Mouse (Mus musculus): ENCODE measurements around the gene Hdac9. TPM values are rescaled to one million over a fixed set of nuclear protein-coding genes. Genes with fewer than 3 reads are reported as not detected.
A peak's percentile ranks its signal among the peaks of the same experiment; 100 is the strongest.

The Hdac9 gene
- polyA plus RNA-seq, 1 experiment from 2014 or later, result 7.3 TPM

DNA sequence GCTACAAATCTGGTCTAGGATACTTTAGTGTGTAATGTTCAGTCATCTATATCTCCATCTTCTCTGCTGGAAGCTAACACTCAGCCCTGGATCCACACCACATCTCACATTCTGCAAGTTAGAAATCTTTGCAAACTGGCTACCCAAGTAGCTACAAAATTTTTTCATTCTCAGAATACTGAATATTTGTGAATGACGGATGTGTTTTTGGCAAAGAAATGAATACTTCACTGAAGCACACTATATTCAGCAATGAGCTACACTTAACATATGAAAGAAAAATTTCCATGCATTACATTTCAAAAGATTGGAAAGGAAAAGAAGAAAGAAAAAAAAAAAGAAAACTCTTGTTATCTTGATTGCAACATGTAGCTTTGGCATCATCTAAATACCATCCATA is 410.6 kb downstream of the Hdac9 start:
- H3K9ac ChIP-seq, result no peak overlapping the region
- no peak overlapping the region for H3K27ac ChIP-seq
- no peaks in the 10 kb centered on the region for H3K27me3 ChIP-seq
- no peak for ATAC-seq (ENCODE audit: insufficient number of reproducible peaks, insufficient read depth, low FRiP score, low TSS enrichment)
- H3K4me2 ChIP-seq (replicated peaks), result no peak overlapping the region
- WGBS, result 98% methylated on average over 1 of the region's 1 CpGs
- no peak overlapping the region for H3K4me3 ChIP-seq
- H3K36me3 ChIP-seq, result no peaks in the 10 kb centered on the region
- H3K4me1 ChIP-seq, result no peaks in the 10 kb centered on the region
- no peaks in the 10 kb centered on the region for H3K9me3 ChIP-seq

DNA sequence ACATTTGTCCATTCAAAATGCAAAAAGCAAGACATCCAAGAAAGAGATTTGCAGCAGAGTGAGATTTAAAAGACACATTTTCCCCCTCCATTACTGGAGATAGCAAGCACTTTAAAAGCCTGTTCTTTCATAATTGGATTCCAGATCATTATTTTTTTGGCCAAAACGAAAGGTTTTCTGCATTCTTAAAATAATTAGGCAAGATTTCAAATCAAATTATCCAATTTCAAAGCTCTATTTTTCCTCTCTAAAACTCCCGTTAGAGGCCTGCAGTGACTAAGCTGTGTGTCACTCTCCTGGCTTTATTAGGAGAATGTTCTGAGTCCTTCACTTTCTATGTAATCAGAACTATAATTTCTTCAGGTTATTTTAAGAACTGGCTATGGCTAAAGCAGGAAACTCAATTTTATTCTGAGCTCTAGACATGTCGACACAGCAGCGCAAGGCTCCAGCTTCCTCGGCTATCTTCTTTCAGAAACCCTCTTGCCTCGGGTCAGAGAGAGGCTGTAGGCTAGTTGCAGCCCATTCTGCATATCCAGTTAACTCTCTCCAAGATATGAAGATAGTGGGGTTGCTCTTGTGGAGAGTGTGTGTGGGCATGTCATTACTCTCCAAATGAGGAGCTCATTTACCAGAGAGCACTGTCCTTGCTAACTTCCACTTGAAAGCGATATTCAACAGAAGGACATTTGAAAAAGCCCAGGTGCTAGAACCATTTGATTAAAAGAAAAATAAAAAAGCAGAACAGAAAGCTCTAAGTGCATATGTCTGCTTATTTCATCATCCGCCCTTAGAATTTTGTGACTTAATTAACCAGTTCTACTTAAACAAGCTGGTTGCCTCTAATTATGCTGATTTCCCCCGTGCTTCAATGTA is 417.9 kb downstream of the Hdac9 start:
- Histone ChIP-seq H3K36me3 (no peaks in the 10 kb centered on the region), H3K27ac (no peak overlapping the region), H3K4me2 (replicated peaks) (no peak overlapping the region), H3K4me3 (no peak overlapping the region), H3K27me3 (no peaks in the 10 kb centered on the region), H3K9me3 (no peaks in the 10 kb centered on the region), H3K9ac (no peak overlapping the region), H3K4me1 (no peaks in the 10 kb centered on the region; the same call in 1 of the 2 replicates)
- no peak for ATAC-seq (ENCODE audit: insufficient number of reproducible peaks, insufficient read depth, low FRiP score, low TSS enrichment)
- 45% methylated on average over 9 of the region's 9 CpGs for WGBS

DNA sequence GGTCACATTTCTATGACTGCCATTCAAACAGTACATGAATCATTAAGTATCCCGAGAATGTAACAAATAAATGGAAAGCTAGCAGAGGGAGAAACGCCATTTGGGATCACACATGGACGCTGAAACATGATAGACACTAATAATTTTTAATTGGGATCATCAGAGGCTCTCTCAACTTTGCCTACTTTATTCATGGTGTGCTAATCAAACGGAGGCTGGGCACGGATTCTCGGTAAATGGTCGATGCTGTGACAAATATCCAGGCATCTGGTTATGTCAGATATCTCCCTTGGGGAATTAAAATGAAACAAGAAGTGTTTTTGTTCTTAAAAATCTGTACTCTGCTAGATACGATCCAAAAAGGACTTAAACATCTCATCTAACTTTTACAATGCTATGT is 418.6 kb downstream of the Hdac9 start:
- Histone ChIP-seq H3K9me3 (no peaks in the 10 kb centered on the region), H3K4me2 (replicated peaks) (no peak overlapping the region), H3K4me3 (no peak overlapping the region), H3K27me3 (no peaks in the 10 kb centered on the region), H3K9ac (no peak overlapping the region), H3K4me1 (no peaks in the 10 kb centered on the region; the same call in 1 of the 2 replicates), H3K36me3 (no peaks in the 10 kb centered on the region), H3K27ac (no peak overlapping the region)
- ATAC-seq (ENCODE audit: insufficient number of reproducible peaks, insufficient read depth, low FRiP score, low TSS enrichment), result no peak
- WGBS, result 52% methylated on average over 8 of the region's 8 CpGs

DNA sequence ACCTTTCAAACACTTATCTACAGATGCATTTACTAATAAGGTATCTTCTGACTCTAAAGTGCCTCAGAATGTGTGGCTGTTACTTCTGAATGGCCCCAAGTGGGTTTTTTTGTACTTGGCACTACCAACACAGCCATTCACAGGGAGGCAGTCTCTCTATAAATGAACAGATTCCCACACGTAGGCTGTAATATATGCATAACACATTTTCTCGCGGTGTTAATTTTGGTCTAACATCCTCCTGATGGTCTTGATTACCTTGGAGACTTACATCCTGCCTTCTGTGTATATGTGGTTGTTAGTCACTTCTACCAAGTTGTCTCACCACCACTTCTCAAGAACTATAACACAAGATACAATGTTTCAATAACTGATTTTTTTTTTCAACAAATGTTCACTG is 419.2 kb downstream of the Hdac9 start:
- Histone ChIP-seq H3K27ac (no peak overlapping the region), H3K9ac (no peak overlapping the region), H3K4me2 (replicated peaks) (no peak overlapping the region), H3K4me3 (no peak overlapping the region), H3K27me3 (no peaks in the 10 kb centered on the region), H3K4me1 (no peaks in the 10 kb centered on the region; the same call in 1 of the 2 replicates), H3K9me3 (no peaks in the 10 kb centered on the region), H3K36me3 (no peaks in the 10 kb centered on the region)
- 83% methylated on average over 3 of the region's 3 CpGs for WGBS
- ATAC-seq (ENCODE audit: insufficient number of reproducible peaks, insufficient read depth, low FRiP score, low TSS enrichment), result no peak

DNA sequence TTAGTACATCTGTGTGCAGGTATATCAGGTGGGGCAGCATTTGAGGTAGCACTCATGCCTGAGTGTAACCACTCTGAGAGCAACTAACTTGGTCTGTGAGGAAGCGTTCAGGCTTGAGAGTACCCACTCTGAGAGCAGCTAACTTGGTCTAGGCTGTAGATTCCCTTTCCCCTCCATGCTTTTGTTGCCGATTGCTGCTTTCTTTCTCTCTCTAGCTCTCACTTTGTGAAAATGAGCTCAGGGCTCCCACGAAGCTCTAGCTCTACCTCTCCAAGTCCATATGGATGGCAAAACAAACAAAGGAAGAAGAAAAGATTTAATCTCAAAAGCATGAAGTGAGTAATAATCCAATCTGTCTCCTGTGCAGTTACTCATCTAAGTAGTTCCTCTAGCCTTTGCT is 421.0 kb downstream of the Hdac9 start:
- WGBS, result 40% methylated on average over 3 of the region's 3 CpGs

DNA sequence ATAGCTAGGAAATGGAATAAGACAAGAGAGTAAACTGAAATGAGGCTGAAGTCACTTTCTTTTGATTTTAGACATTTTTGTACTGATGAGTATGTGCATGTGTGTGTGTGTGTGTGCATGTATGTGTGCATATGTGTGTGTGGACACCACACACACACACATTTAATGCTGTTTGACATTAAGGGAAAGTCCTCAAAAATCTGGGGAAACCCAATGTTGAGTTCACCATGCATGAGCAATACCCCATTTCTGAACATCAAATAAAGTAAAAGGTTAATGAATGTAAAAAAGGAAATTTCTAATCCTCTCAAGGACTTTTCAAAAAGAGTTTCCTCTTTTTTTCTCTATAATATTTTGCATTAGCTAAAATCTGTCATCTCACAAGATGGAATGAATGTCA is 427.3 kb downstream of the Hdac9 start:
- Histone ChIP-seq H3K4me3 (no peak overlapping the region), H3K36me3 (no peaks in the 10 kb centered on the region), H3K27me3 (no peaks in the 10 kb centered on the region), H3K9ac (no peak overlapping the region), H3K9me3 (no peaks in the 10 kb centered on the region), H3K4me1 (no peaks in the 10 kb centered on the region), H3K27ac (no peak overlapping the region), H3K4me2 (replicated peaks) (no peak overlapping the region)
- no peak for ATAC-seq (ENCODE audit: insufficient number of reproducible peaks, insufficient read depth, low FRiP score, low TSS enrichment)

More for the DNA sequence above, 421.0 kb downstream of the Hdac9 start:
- peak overlapping the region; percentile 15; the same call in 1 of the 2 replicates for H3K4me3 ChIP-seq
- no peaks in the 10 kb centered on the region; the same call in 1 of the 2 replicates for H3K4me1 ChIP-seq
- H3K4me2 ChIP-seq (replicated peaks), result no peak overlapping the region
- no peak overlapping the region for H3K27ac ChIP-seq
- ATAC-seq (ENCODE audit: insufficient number of reproducible peaks, insufficient read depth, low FRiP score, low TSS enrichment), result no peak
- H3K9me3 ChIP-seq, result no peaks in the 10 kb centered on the region
- no peaks in the 10 kb centered on the region for H3K27me3 ChIP-seq
- no peak overlapping the region for H3K9ac ChIP-seq
- H3K36me3 ChIP-seq, result no peaks in the 10 kb centered on the region

DNA sequence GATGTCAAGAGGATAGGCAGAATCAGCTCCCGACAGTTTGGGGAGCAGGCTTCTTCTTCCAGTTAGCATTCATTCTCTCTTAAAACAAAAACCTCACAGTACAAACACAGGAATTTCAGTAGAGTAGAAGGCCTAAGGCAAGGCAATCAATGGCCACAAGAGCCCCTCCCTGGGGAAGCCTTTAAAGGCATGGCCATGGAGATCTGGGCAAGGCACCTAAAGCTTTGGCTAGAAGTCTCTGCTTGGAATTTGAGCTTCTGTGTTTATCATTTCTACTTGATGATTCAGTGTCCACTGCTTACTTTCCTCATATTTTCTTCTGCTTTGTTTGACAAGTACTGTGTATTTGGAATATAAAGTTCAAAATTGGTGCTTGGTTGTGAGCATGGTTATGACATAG is 429.2 kb downstream of the Hdac9 start:
- Histone ChIP-seq H3K9ac (no peak overlapping the region), H3K9me3 (no peaks in the 10 kb centered on the region), H3K4me2 (replicated peaks) (no peak overlapping the region), H3K4me3 (no peak overlapping the region), H3K27ac (no peak overlapping the region), H3K27me3 (no peaks in the 10 kb centered on the region), H3K4me1 (no peaks in the 10 kb centered on the region), H3K36me3 (no peaks in the 10 kb centered on the region)
- 82% methylated on average over 1 of the region's 1 CpGs for WGBS
- no peak for ATAC-seq (ENCODE audit: insufficient number of reproducible peaks, insufficient read depth, low FRiP score, low TSS enrichment)

DNA sequence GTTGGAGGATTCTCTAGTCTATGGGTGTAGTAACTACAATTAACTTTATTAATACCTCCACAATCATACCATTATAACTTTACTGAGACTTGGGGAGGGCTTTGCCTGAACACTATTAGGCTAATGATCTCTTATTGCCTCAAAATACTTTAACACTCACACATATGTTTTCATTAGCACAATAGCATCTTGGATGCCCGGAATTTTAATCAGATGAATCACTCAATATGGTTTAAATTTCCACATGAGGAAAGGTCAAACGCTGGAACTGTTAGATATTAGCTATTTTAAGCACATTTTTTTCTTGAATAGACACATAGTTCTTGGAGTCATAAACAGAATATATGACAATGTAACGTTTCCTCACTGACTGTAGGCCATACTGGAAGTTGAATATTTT is 429.9 kb downstream of the Hdac9 start:
- Histone ChIP-seq H3K36me3 (no peaks in the 10 kb centered on the region), H3K9ac (no peak overlapping the region), H3K4me1 (no peaks in the 10 kb centered on the region), H3K9me3 (no peaks in the 10 kb centered on the region), H3K27ac (no peak overlapping the region), H3K27me3 (no peaks in the 10 kb centered on the region), H3K4me3 (no peak overlapping the region), H3K4me2 (replicated peaks) (no peak overlapping the region)
- WGBS, result 48% methylated on average over 3 of the region's 3 CpGs
- no peak for ATAC-seq (ENCODE audit: insufficient number of reproducible peaks, insufficient read depth, low FRiP score, low TSS enrichment)

DNA sequence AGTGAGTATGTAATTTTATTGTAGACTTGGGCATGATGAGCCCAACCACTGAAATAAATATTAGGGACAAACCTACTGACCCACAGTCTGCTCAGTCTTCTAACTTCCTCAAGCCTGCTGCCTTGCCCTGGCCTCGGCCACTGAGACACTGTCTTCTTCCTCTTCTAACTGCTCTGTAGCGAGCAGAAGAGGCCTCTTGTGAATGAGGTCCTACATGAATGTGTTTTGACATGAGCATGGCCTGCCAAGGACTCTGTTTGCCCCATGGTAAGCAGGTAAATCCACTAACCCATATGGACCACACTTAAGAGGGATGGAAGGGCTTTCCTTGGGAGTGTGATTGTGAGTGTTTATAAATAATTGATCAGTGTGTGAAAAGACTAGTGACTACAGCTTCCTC is 430.9 kb downstream of the Hdac9 start:
- no peak for ATAC-seq (ENCODE audit: insufficient number of reproducible peaks, insufficient read depth, low FRiP score, low TSS enrichment)
- Histone ChIP-seq H3K9me3 (no peaks in the 10 kb centered on the region), H3K9ac (no peak overlapping the region), H3K4me3 (no peak overlapping the region), H3K36me3 (no peaks in the 10 kb centered on the region), H3K27ac (no peak overlapping the region), H3K27me3 (no peaks in the 10 kb centered on the region), H3K4me1 (no peaks in the 10 kb centered on the region), H3K4me2 (replicated peaks) (no peak overlapping the region)
- WGBS, result 81% methylated on average over 2 of the region's 2 CpGs

DNA sequence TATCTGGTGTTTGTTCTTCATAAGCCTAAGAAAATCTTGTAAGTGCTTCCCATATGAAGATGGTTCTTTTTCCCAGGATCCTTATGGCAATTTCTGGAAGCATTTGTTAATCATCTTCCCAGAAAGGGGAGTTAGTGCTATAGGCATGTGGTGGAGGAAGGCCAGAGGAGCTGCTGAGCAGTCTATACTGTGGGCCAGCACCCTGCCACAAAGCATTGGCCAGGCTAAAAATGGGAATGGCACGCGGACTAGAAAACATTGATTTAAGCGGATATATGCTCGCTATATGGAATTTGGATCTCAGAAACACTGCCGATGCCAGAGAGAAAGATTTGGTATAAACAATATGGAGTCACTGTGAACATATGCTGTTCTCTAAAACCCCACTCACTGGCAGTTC is 435.2 kb downstream of the Hdac9 start:
- WGBS, result 92% methylated on average over 5 of the region's 5 CpGs
- Histone ChIP-seq H3K9ac (no peak overlapping the region), H3K4me3 (no peak overlapping the region), H3K4me1 (no peaks in the 10 kb centered on the region), H3K27me3 (no peaks in the 10 kb centered on the region), H3K36me3 (no peaks in the 10 kb centered on the region), H3K27ac (no peak overlapping the region), H3K9me3 (no peaks in the 10 kb centered on the region), H3K4me2 (replicated peaks) (no peak overlapping the region)
- no peak for ATAC-seq (ENCODE audit: insufficient number of reproducible peaks, insufficient read depth, low FRiP score, low TSS enrichment)

DNA sequence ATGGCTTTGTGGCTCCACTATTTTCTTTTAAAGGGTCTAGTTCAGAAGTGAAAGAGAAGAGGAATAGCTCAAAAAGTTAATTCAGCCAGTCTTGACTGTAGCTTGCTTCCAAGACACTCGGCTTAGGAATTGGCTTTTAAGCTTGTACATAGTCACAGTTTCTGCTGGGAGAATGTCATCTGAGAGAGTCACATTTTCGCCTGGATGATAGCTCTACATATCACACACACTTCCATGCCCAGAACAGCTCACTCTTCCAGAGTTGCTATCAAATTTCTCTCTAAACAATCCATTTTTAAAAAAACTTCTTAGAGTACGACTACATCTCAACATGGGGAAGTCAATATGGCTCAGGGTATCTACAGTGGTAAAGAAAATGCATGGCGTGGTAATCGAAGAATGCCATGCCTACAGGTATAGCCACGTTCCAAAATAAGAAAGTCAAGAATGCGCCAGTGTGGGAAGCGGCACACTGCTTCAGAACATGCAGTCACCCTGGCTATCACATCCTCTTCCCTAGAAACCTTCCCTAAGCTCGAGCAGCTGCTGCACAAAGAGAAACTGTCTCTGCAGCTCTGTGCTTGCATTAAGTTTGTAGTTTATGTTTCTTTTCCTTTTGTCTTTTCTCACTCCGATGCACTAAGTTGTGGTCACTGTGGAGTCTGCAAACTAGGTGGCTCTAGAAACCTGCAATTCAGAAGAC is 443.8 kb downstream of the Hdac9 start:
- no peak for ATAC-seq (ENCODE audit: insufficient number of reproducible peaks, insufficient read depth, low FRiP score, low TSS enrichment)
- Histone ChIP-seq H3K9me3 (no peaks in the 10 kb centered on the region), H3K9ac (no peak overlapping the region), H3K27me3 (no peaks in the 10 kb centered on the region), H3K27ac (no peak overlapping the region), H3K4me1 (peaks cover 8% of the 10 kb centered on the region; the same call in 1 of the 2 replicates), H3K4me2 (replicated peaks) (no peak overlapping the region), H3K4me3 (no peak overlapping the region), H3K36me3 (no peaks in the 10 kb centered on the region)
- WGBS, result 74% methylated on average over 10 of the region's 10 CpGs

DNA sequence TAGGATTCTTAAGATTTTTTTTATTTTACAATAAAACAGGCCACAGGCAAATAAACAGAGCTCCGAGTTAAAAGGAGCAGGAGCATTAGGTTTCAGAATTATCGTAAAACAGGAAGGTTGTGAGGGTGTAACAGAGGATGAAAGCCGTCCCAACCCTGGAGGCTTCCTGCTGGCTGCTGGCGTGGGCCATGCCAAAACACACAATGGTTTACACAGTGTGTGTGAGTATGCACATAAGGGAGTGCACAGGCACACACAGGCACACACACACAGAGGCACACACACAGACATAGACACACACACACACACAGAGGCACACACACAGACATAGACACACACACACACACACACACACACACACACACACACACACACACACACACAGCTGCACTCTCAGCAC is 444.4 kb downstream of the Hdac9 start:
- ATAC-seq (ENCODE audit: insufficient number of reproducible peaks, insufficient read depth, low FRiP score, low TSS enrichment), result no peak
- peaks cover 8% of the 10 kb centered on the region; the same call in 1 of the 2 replicates for H3K4me1 ChIP-seq
- 27% methylated on average over 4 of the region's 4 CpGs for WGBS
- H3K9me3 ChIP-seq, result no peaks in the 10 kb centered on the region
- no peak overlapping the region for H3K4me3 ChIP-seq
- H3K9ac ChIP-seq, result no peak overlapping the region
- no peak overlapping the region for H3K27ac ChIP-seq
- no peaks in the 10 kb centered on the region for H3K36me3 ChIP-seq
- H3K4me2 ChIP-seq (replicated peaks), result no peak overlapping the region
- no peaks in the 10 kb centered on the region for H3K27me3 ChIP-seq
